8 mouse cellular contexts compared by ENCODE assay signal in genomic region chr2:49744251-49745093, GRCm38 (mm10). TPM values are rescaled to one million over a fixed set of nuclear protein-coding genes. Genes with fewer than 3 reads are reported as not detected.
DNase-seq lines count a peak whose midpoint lies in the region; ATAC-seq and TF ChIP-seq lines count a peak whose summit lies in the region.

No protein-coding gene starts in this region.

- H3K4me3 ChIP-seq in intestine, embryonic 14.5 days (ENCODE audit: low read depth, low read length), result no peak overlapping the region
- H3K4me3 ChIP-seq in intestine, embryonic 16.5 days (ENCODE audit: low read length), result no peak overlapping the region
- peak overlapping the region in 1 of 2 experiments; percentile 12; a peak in 1 of 4 replicates for H3K4me3 ChIP-seq in MEL (ENCODE audit: control insufficient read depth in 1 of 2, insufficient read depth in 1 of 2, low read depth in 2 of 2, low read length in 2 of 2)
- H3K4me3 ChIP-seq in embryonic facial prominence, embryonic 11.5 days (ENCODE audit: low read depth, low read length), result no peak overlapping the region
- no peak overlapping the region for H3K4me3 ChIP-seq in midbrain, embryonic 13.5 days (replicated peaks)

- TF ChIP-seq EP300 in MEL (IDR thresholded peaks at IDR 0.05; ENCODE audit: low read depth in 1 of 2, low read length in 2 of 2), result no peak

- no peak for ATAC-seq in intestine, embryonic 14.5 days (replicated peaks; ENCODE audit: low FRiP score, low TSS enrichment, low read depth)
- no peak for ATAC-seq in intestine, embryonic 16.5 days
- ATAC-seq in embryonic facial prominence, embryonic 11.5 days (replicated peaks; ENCODE audit: insufficient number of reproducible peaks, low FRiP score, low TSS enrichment, low read depth), result no peak
- peak; percentile 31; the same call in 1 of the 2 replicates for ATAC-seq in midbrain, embryonic 13.5 days
- no peak for ATAC-seq in erythroid progenitor cell, adult 5-6 weeks (replicated peaks; ENCODE audit: low FRiP score, poor library complexity, severe bottlenecking)

- no peaks in the 10 kb centered on the region for H3K79me2 ChIP-seq in MEL (ENCODE audit: control insufficient read depth, insufficient read depth, low read length, poor library complexity)

- H3K36me3 ChIP-seq in intestine, embryonic 14.5 days (ENCODE audit: control insufficient read depth, insufficient read depth, low read length), result no peaks in the 10 kb centered on the region
- no peaks in the 10 kb centered on the region for H3K36me3 ChIP-seq in intestine, embryonic 16.5 days (ENCODE audit: control insufficient read depth, insufficient read depth, low read length)
- H3K36me3 ChIP-seq in MEL (ENCODE audit: control insufficient read depth in 1 of 2, insufficient read depth in 2 of 2, low read length in 2 of 2), result peaks cover 0 to 2% of the 10 kb centered on the region in 2 experiments; a peak in 1 of 4 replicates
- no peaks in the 10 kb centered on the region for H3K36me3 ChIP-seq in embryonic facial prominence, embryonic 11.5 days (replicated peaks; ENCODE audit: control insufficient read depth, insufficient read depth, low read depth, low read length)
- H3K36me3 ChIP-seq in midbrain, embryonic 13.5 days, result peaks cover 81% of the 10 kb centered on the region

- no peak for TF ChIP-seq RAD21 in MEL (IDR thresholded peaks at IDR 0.05; ENCODE audit: low read depth, low read length)

- no peak overlapping the region for H3K27ac ChIP-seq in intestine, embryonic 14.5 days (ENCODE audit: low read depth)
- no peak overlapping the region for H3K27ac ChIP-seq in intestine, embryonic 16.5 days (ENCODE audit: low read length)
- H3K27ac ChIP-seq in MEL (ENCODE audit: control insufficient read depth, low read depth, low read length), result no peak overlapping the region
- H3K27ac ChIP-seq in embryonic facial prominence, embryonic 11.5 days (replicated peaks; ENCODE audit: low read depth, low read length), result no peak overlapping the region; the same call in 1 of the 2 replicates
- H3K27ac ChIP-seq in midbrain, embryonic 13.5 days, result peak overlapping the region; percentile 60

- H3K27me3 ChIP-seq in intestine, embryonic 14.5 days (replicated peaks; ENCODE audit: control insufficient read depth, insufficient read depth, low read length), result no peaks in the 10 kb centered on the region
- H3K27me3 ChIP-seq in intestine, embryonic 16.5 days (replicated peaks; ENCODE audit: control insufficient read depth, insufficient read depth, low read length), result no peaks in the 10 kb centered on the region
- H3K27me3 ChIP-seq in MEL (ENCODE audit: control insufficient read depth in 1 of 2, insufficient read depth in 2 of 2, low read length in 2 of 2), result no peaks in the 10 kb centered on the region
- H3K27me3 ChIP-seq in embryonic facial prominence, embryonic 11.5 days (ENCODE audit: control insufficient read depth, insufficient read depth, low read length), result no peaks in the 10 kb centered on the region
- H3K27me3 ChIP-seq in midbrain, embryonic 13.5 days, result no peaks in the 10 kb centered on the region

- no peaks in the 10 kb centered on the region for H3K9me3 ChIP-seq in intestine, embryonic 14.5 days (ENCODE audit: control insufficient read depth, low read length)
- H3K9me3 ChIP-seq in intestine, embryonic 16.5 days (ENCODE audit: control insufficient read depth, low read length), result no peaks in the 10 kb centered on the region
- H3K9me3 ChIP-seq in MEL (replicated peaks; ENCODE audit: insufficient read depth, low read length), result no peaks in the 10 kb centered on the region
- H3K9me3 ChIP-seq in embryonic facial prominence, embryonic 11.5 days (replicated peaks; ENCODE audit: control insufficient read depth, low read length), result no peaks in the 10 kb centered on the region
- no peaks in the 10 kb centered on the region for H3K9me3 ChIP-seq in midbrain, embryonic 13.5 days

- no peak for TF ChIP-seq CTCF in MEL (IDR thresholded peaks at IDR 0.05 in 2 of 3, conservative IDR thresholded peaks at IDR 0.05 in 1 of 3; ENCODE audit: control insufficient read depth in 1 of 3, insufficient read depth in 1 of 3, low read depth in 2 of 3, low read length in 3 of 3, poor library complexity in 1 of 3, severe bottlenecking in 1 of 3)

- H3K4me1 ChIP-seq in intestine, embryonic 14.5 days (replicated peaks; ENCODE audit: control insufficient read depth, insufficient read depth, low read length), result peaks cover 20% of the 10 kb centered on the region
- peaks cover 8% of the 10 kb centered on the region for H3K4me1 ChIP-seq in intestine, embryonic 16.5 days (ENCODE audit: control insufficient read depth, insufficient read depth, low read length)
- H3K4me1 ChIP-seq in MEL (ENCODE audit: control insufficient read depth in 1 of 2, insufficient read depth in 2 of 2, low read length in 2 of 2), result peaks cover 0 to 10% of the 10 kb centered on the region in 2 experiments; a peak in 2 of 4 replicates
- no peaks in the 10 kb centered on the region; the same call in 1 of the 2 replicates for H3K4me1 ChIP-seq in embryonic facial prominence, embryonic 11.5 days (ENCODE audit: control insufficient read depth, insufficient read depth, low read length)
- peaks cover 50% of the 10 kb centered on the region for H3K4me1 ChIP-seq in midbrain, embryonic 13.5 days (replicated peaks)

- no peak for DNase-seq in intestine, embryonic 14.5 days (ENCODE audit: low spot score)
- peak; percentile 28 for DNase-seq in MEL (ENCODE audit: low read depth, low spot score)
- peak; percentile 54 for DNase-seq in embryonic facial prominence, embryonic 11.5 days (ENCODE audit: low spot score)
- no peak for DNase-seq in layer of hippocampus, adult 11-12 months (ENCODE audit: low spot score)
- no peak for DNase-seq in kidney, adult 11 months

- H3K9ac ChIP-seq in intestine, embryonic 14.5 days (ENCODE audit: low read length), result no peak overlapping the region; the same call in 1 of the 2 replicates
- H3K9ac ChIP-seq in intestine, embryonic 16.5 days (ENCODE audit: low read depth, low read length), result no peak overlapping the region
- H3K9ac ChIP-seq in MEL (ENCODE audit: control insufficient read depth, low read depth, low read length, poor library complexity, severe bottlenecking), result no peak overlapping the region
- no peak overlapping the region for H3K9ac ChIP-seq in embryonic facial prominence, embryonic 11.5 days (replicated peaks; ENCODE audit: low read length)
- peak overlapping the region; percentile 19; the same call in 1 of the 2 replicates for H3K9ac ChIP-seq in midbrain, embryonic 13.5 days (replicated peaks)

- no peak for TF ChIP-seq POLR2A in MEL (IDR thresholded peaks at IDR 0.05; ENCODE audit: control insufficient read depth in 1 of 2, insufficient read depth in 1 of 2, low read depth in 1 of 2, low read length in 2 of 2, poor library complexity in 1 of 2)

- H3K4me2 ChIP-seq in intestine, embryonic 14.5 days (ENCODE audit: low read length), result 0 out of 2 replicates have a peak overlapping the region, but pooled peaks have one; percentile 6
- no peak overlapping the region for H3K4me2 ChIP-seq in intestine, embryonic 16.5 days (ENCODE audit: low read depth, low read length)
- no peak overlapping the region for H3K4me2 ChIP-seq in embryonic facial prominence, embryonic 11.5 days (ENCODE audit: low read depth, low read length)
- no peak overlapping the region for H3K4me2 ChIP-seq in midbrain, embryonic 13.5 days (replicated peaks)

- WGBS in intestine, embryonic 14.5 days, result 59% methylated on average over 11 of the region's 11 CpGs
- WGBS in intestine, embryonic 16.5 days, result 54% methylated on average over 11 of the region's 11 CpGs
- WGBS in embryonic facial prominence, embryonic 11.5 days, result 61% methylated on average over 11 of the region's 11 CpGs
- 57% methylated on average over 11 of the region's 11 CpGs for WGBS in midbrain, embryonic 13.5 days

TF ChIP-seq in MEL, 35 proteins besides CTCF, POLR2A, EP300 and RAD21:
- TF ChIP-seq RCOR1 (IDR thresholded peaks at IDR 0.05; ENCODE audit: low read depth, low read length) (peak; percentile 24; the same call in 1 of the 2 replicates), POLR2AphosphoS5 (IDR thresholded peaks at IDR 0.05; ENCODE audit: borderline replicate concordance, low read depth, low read length) (no peak)

RNA-seq across cellular contexts. Expression of gene Lypd6b, which starts 43.0 kb away (rescaled TPM):
- polyA plus RNA-seq in intestine, embryonic 14.5 days (2014; fragmentation: Nextera tagmentation; extraction: Ambion mirVana), result 2.7 and 3.0 TPM in 2 replicates
- 2.0 and 2.6 TPM in 2 replicates for polyA plus RNA-seq in intestine, embryonic 16.5 days (2015; fragmentation: Nextera tagmentation; extraction: Ambion mirVana)
- total RNA-seq in MEL (2012; rRNA removed), result not detected in 2 replicates
- not detected for polyA plus RNA-seq in MEL (2012; ENCODE audit: insufficient read depth in 1 of 2, insufficient read length in 2 of 2, low read depth in 1 of 2, low replicate concordance in 2 of 2, missing spikeins in 1 of 2)
- polyA plus RNA-seq in embryonic facial prominence, embryonic 11.5 days (2014; fragmentation: Nextera tagmentation; extraction: Ambion mirVana), result 4.0 and 4.2 TPM in 2 replicates
- 2.6 and 3.3 TPM in 2 replicates for polyA plus RNA-seq in midbrain, embryonic 13.5 days (2015; fragmentation: Nextera tagmentation; extraction: Ambion mirVana)
- total RNA-seq in erythroid progenitor cell, adult 5-6 weeks (2015; ENCODE audit: low replicate concordance), result 0.42 and 0.72 TPM in 2 replicates
- 0.51 TPM in 1 of 2 replicates, not detected in the other for total RNA-seq in erythroid progenitor cell, adult 5-6 weeks (2017; ENCODE audit: low replicate concordance)

Comparison
In these comparisons a context has a peak if more than half of its experiments do, and no peak if none do; other contexts are left out.
1. DNase-seq: peak in MEL (single experiment) and embryonic facial prominence, embryonic 11.5 days (single experiment); none in intestine, embryonic 14.5 days (single experiment), layer of hippocampus, adult 11-12 months (single experiment) and kidney, adult 11 months (single experiment).